Mouse (Mus musculus): ENCODE measurements around the gene Ndrg2. TPM values are rescaled to one million over a fixed set of nuclear protein-coding genes. Genes with fewer than 3 reads are reported as not detected.

The Ndrg2 gene
- 34.2 and 41.1 TPM in 2 replicates for polyA plus RNA-seq (2016; fragmentation: Nextera tagmentation; extraction: Ambion mirVana)

DNA sequence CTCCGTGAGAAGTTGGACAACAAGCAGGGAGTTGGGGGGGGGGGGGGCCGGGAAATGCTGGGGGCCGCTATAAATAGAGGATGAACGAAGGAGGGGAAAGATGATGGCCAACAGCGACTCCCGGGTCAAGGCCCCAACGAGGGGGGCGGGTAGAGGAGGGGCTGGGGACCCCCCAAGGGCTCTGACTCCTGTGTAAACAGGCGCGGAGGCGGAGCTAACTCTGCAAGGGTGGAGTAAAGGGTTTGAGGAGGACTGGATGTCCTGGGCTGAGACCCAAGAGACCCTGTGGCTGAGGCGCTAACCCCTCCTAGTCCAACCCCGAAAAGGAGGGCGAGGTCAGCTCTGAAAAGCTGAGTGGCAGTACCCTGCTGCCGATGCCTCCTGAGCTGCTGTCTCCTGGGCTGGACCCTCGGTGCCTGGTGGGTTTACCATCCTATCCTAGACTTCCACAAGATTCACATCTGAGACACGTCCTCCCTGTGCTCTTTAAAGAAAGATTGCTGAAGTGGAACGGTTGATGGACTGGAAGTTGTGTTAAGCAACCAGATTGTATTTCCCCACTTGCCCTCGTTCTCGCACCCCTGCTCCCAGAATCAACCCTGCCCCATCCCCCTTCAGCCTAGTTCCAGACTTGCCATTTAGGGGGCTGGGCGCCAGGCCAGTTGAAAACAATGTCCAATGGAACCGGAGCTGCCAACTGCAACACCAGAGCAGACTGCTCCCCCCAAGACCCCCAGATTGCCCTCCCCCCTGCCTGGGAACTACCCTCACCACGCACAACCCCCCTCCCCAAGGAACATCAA is at the start of gene Ndrg2:
Ndrg2 (minus strand) TSS at position 199 of the 803 bp plus-strand sequence.
- WGBS = 2% methylated on average over 22 of the region's 23 CpGs
- no peaks in the 10 kb centered on the region for H3K9me3 ChIP-seq
- peak within 1 kb of the TSS; percentile 68 for H3K9ac ChIP-seq
- H3K36me3 ChIP-seq (replicated peaks) = no peaks in the 10 kb centered on the region
- peak; percentile 69 for ATAC-seq (ENCODE audit: low FRiP score)
- H3K27me3 ChIP-seq = peaks cover 34% of the 10 kb centered on the region
- H3K4me1 ChIP-seq = peaks cover 27% of the 10 kb centered on the region
- H3K4me2 ChIP-seq = peak within 1 kb of the TSS; percentile 99
- H3K4me3 ChIP-seq (replicated peaks) = peak within 1 kb of the TSS; percentile 61
- H3K27ac ChIP-seq = peak within 1 kb of the TSS; percentile 67

- no peak for ATAC-seq (ENCODE audit: low FRiP score)
- Histone ChIP-seq H3K36me3 (replicated peaks) (no peaks in the 10 kb centered on the region), H3K4me3 (replicated peaks) (no peak overlapping the region), H3K4me2 (no peak overlapping the region), H3K27ac (no peak overlapping the region), H3K9ac (no peak overlapping the region), H3K27me3 (no peaks in the 10 kb centered on the region), H3K9me3 (0 out of 2 replicates have a peak, but pooled peaks cover 3% of the 10 kb centered on the region), H3K4me1 (no peaks in the 10 kb centered on the region)
- 96% methylated on average over 2 of the region's 2 CpGs for WGBS
These were observed 46.4 kb upstream of the Ndrg2 start for GRCm38 (mm10) chr14:51960316-51960715.

DNA sequence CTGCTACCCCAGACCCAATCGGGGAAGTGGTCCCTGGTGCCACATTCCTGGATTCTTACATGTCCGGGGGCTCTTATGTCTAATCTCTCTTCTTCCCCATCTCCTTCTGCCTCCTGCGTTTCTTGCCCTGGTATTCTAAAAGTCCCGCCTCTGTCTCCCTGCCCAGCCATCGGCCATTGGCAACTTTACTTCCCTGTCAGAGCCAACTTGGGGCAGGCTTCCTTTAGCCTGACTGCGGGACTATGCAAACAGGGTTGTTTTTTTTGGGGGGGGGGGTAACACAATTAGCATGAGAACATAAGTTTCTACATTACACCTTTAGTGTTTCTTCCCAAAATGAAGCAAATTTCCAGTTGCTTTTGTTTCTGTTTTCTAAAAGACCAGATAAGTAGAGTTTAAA is 29.4 kb upstream of the Ndrg2 start:
- H3K9ac ChIP-seq = no peak overlapping the region
- H3K27me3 ChIP-seq = no peaks in the 10 kb centered on the region
- no peak for ATAC-seq (ENCODE audit: low FRiP score)
- H3K9me3 ChIP-seq = no peaks in the 10 kb centered on the region
- H3K36me3 ChIP-seq (replicated peaks) = no peaks in the 10 kb centered on the region
- H3K4me2 ChIP-seq = no peak overlapping the region
- no peak overlapping the region for H3K4me3 ChIP-seq (replicated peaks)
- H3K27ac ChIP-seq = no peak overlapping the region
- H3K4me1 ChIP-seq = peaks cover 6% of the 10 kb centered on the region; the same call in 1 of the 2 replicates
- WGBS = 89% methylated on average over 6 of the region's 6 CpGs

DNA sequence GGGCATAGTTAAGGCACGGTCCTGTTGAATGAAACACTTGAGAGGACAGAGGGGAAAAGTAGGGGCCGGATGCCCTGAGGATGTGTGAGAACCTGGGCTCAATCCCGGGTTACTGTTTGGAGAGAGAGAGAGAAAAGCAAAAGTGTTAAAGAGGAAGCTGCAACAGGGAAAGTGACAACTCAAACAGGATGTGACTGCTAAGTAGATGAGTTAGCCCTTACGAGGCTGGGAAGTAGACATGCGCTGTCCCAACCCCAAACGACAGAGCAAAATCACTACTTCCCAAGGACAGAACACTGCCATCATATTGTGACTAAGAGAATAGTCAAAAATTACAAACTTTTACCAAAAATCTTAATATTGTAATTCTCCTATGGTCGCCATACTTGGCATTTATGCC is 28.3 kb upstream of the Ndrg2 start:
- no peak overlapping the region for H3K4me3 ChIP-seq (replicated peaks)
- WGBS = 77% methylated on average over 7 of the region's 7 CpGs
- no peaks in the 10 kb centered on the region for H3K27me3 ChIP-seq

DNA sequence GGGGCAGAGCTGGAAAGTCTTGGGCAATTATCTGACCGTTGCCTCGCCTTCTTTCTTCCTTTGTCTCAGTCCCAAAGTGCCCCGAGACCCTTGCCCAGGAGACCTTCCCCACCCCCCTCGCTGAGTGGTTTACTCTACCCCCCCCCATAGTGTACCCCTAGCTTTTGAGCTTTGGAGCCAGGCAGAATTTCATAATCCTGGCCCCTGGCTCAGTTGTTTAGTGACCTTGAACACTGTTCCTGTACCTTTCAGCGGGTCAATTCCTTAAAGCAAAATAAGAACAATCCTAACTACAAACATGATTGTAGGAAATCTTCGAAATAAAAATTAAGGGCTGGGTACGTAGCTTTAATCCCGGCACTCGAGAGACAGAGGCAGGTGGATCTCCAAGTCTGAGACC is 27.6 kb upstream of the Ndrg2 start:
- Histone ChIP-seq H3K27ac (no peak overlapping the region), H3K9me3 (no peaks in the 10 kb centered on the region), H3K4me2 (no peak overlapping the region), H3K27me3 (no peaks in the 10 kb centered on the region), H3K4me1 (peaks cover 6% of the 10 kb centered on the region; the same call in 1 of the 2 replicates), H3K9ac (no peak overlapping the region), H3K4me3 (replicated peaks) (no peak overlapping the region), H3K36me3 (replicated peaks) (no peaks in the 10 kb centered on the region)
- 56% methylated on average over 9 of the region's 9 CpGs for WGBS
- ATAC-seq (ENCODE audit: low FRiP score) = no peak

More for the DNA sequence above, 28.3 kb upstream of the Ndrg2 start:
- Histone ChIP-seq H3K4me2 (no peak overlapping the region), H3K36me3 (replicated peaks) (no peaks in the 10 kb centered on the region), H3K27ac (no peak overlapping the region), H3K9ac (no peak overlapping the region), H3K9me3 (no peaks in the 10 kb centered on the region), H3K4me1 (peaks cover 6% of the 10 kb centered on the region; the same call in 1 of the 2 replicates)
- ATAC-seq (ENCODE audit: low FRiP score) = no peak

GRCm38 (mm10) chr14:51940944-51941560 is 27.1 kb upstream of the Ndrg2 start:
- Histone ChIP-seq H3K4me2 (no peak overlapping the region), H3K27me3 (no peaks in the 10 kb centered on the region), H3K36me3 (replicated peaks) (no peaks in the 10 kb centered on the region), H3K4me1 (peaks cover 6% of the 10 kb centered on the region; the same call in 1 of the 2 replicates), H3K4me3 (replicated peaks) (no peak overlapping the region), H3K27ac (no peak overlapping the region), H3K9ac (no peak overlapping the region), H3K9me3 (no peaks in the 10 kb centered on the region)
- ATAC-seq (ENCODE audit: low FRiP score) = no peak
- 46% methylated on average over 8 of the region's 8 CpGs for WGBS

- no peak overlapping the region for H3K9ac ChIP-seq
- WGBS = 83% methylated on average over 9 of the region's 9 CpGs
- H3K4me1 ChIP-seq = peaks cover 6% of the 10 kb centered on the region; the same call in 1 of the 2 replicates
- no peaks in the 10 kb centered on the region for H3K9me3 ChIP-seq
- no peak overlapping the region for H3K27ac ChIP-seq
- H3K4me3 ChIP-seq (replicated peaks) = no peak overlapping the region
- ATAC-seq (ENCODE audit: low FRiP score) = no peak
- no peaks in the 10 kb centered on the region for H3K36me3 ChIP-seq (replicated peaks)
- H3K27me3 ChIP-seq = no peaks in the 10 kb centered on the region
- no peak overlapping the region for H3K4me2 ChIP-seq
These were observed 25.0 kb upstream of the Ndrg2 start for GRCm38 (mm10) chr14:51939005-51939404.

GRCm38 (mm10) chr14:51932092-51933020 is 18.4 kb upstream of the Ndrg2 start:
- H3K27me3 ChIP-seq = no peaks in the 10 kb centered on the region
- WGBS = 82% methylated on average over 10 of the region's 10 CpGs

DNA sequence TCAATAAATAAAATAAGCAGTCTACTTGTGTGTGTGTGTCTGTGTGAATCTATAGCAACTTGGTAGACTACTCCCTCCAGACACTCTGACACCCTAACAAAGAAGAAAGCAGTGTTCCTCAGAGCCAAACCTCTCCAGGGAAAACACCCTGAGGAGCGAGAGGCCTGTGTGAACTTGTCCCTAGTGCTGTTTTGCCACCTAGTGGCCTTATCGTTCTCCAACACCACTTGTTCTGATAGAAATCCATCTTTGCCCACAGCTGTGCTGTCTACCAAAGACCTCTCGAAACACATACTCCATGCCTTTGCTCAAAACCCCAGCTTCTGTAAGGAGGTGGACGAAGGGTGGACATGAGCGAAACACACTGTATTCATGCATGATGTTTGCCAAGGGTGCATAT is 16.9 kb upstream of the Ndrg2 start:
- ATAC-seq (ENCODE audit: low FRiP score) = peak; percentile 83
- Histone ChIP-seq H3K9me3 (no peaks in the 10 kb centered on the region), H3K27ac (no peak overlapping the region), H3K4me2 (no peak overlapping the region), H3K4me3 (replicated peaks) (no peak overlapping the region), H3K4me1 (no peaks in the 10 kb centered on the region), H3K27me3 (no peaks in the 10 kb centered on the region), H3K36me3 (replicated peaks) (no peaks in the 10 kb centered on the region), H3K9ac (no peak overlapping the region)
- WGBS = 37% methylated on average over 5 of the region's 5 CpGs

More at GRCm38 (mm10) chr14:51932092-51933020, 18.4 kb upstream of the Ndrg2 start:
- ATAC-seq (ENCODE audit: low FRiP score) = no peak
- H3K4me3 ChIP-seq (replicated peaks) = no peak overlapping the region
- no peaks in the 10 kb centered on the region for H3K9me3 ChIP-seq
- H3K4me2 ChIP-seq = no peak overlapping the region
- no peaks in the 10 kb centered on the region for H3K4me1 ChIP-seq
- no peak overlapping the region for H3K9ac ChIP-seq
- no peaks in the 10 kb centered on the region for H3K36me3 ChIP-seq (replicated peaks)
- no peak overlapping the region for H3K27ac ChIP-seq

DNA sequence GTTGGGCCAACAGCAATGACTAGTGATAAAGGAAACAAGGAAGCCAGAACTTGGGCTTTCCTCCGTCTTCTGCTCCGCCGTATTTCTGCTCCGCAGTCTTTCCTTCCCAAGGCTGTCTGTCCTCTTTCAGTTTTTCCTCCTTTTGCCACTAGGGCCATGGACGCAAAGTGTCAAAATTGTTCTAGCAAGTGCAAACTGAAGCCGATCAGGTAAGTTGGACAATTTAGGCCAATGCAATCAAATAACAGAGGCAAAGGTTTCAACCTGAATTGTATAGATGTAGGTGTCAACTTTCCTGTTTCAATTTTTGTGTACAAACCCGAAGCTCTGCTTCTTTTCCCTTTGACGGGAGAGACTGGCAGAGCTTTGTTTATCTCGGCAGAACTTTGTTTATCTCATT is 16.0 kb upstream of the Ndrg2 start:
- no peaks in the 10 kb centered on the region for H3K27me3 ChIP-seq
- ATAC-seq (ENCODE audit: low FRiP score) = no peak
- H3K36me3 ChIP-seq (replicated peaks) = no peaks in the 10 kb centered on the region
- H3K9ac ChIP-seq = no peak overlapping the region
- H3K9me3 ChIP-seq = no peaks in the 10 kb centered on the region
- WGBS = 67% methylated on average over 9 of the region's 9 CpGs
- H3K4me3 ChIP-seq (replicated peaks) = no peak overlapping the region
- H3K4me2 ChIP-seq = no peak overlapping the region
- H3K27ac ChIP-seq = no peak overlapping the region
- H3K4me1 ChIP-seq = no peaks in the 10 kb centered on the region

DNA sequence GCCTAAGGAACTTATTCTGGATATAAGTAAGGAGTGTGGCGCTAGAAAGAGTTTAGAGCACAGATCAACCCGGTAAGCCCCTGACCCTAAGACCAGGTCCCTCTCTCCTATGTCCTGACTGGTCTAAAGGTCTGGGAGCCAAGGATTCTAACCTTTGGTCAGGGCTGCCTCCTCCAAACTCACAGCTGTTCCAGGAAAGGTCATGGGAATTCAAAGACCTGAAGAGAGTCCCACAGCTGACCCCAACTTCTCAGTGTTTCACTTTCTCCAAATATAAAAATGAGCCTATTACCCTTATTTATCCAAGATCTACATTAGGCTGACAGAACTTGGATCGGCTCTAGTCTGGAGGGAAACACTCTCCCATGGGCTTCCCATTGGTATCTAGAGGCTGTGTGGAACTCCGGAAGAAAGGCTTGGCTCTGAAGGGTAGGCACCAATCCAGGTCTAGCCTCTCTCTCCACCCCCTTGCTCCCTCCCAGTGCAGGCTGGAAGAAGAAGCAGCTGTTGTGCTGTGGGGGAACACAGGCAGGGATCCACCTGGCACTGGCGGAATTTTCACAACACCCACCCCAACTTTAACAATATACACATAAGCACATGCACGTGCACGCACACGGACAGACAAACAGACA is 15.5 kb upstream of the Ndrg2 start:
- H3K27ac ChIP-seq = no peak overlapping the region
- ATAC-seq (ENCODE audit: low FRiP score) = no peak
- WGBS = 85% methylated on average over 8 of the region's 8 CpGs

More for the DNA sequence above, 15.5 kb upstream of the Ndrg2 start:
- Histone ChIP-seq H3K9me3 (no peaks in the 10 kb centered on the region), H3K9ac (no peak overlapping the region), H3K4me2 (no peak overlapping the region), H3K36me3 (replicated peaks) (no peaks in the 10 kb centered on the region), H3K27me3 (no peaks in the 10 kb centered on the region), H3K4me3 (replicated peaks) (no peak overlapping the region), H3K4me1 (no peaks in the 10 kb centered on the region)

Data from forebrain, embryonic 12.5 days (tissue).